In the genomic region with DNA sequence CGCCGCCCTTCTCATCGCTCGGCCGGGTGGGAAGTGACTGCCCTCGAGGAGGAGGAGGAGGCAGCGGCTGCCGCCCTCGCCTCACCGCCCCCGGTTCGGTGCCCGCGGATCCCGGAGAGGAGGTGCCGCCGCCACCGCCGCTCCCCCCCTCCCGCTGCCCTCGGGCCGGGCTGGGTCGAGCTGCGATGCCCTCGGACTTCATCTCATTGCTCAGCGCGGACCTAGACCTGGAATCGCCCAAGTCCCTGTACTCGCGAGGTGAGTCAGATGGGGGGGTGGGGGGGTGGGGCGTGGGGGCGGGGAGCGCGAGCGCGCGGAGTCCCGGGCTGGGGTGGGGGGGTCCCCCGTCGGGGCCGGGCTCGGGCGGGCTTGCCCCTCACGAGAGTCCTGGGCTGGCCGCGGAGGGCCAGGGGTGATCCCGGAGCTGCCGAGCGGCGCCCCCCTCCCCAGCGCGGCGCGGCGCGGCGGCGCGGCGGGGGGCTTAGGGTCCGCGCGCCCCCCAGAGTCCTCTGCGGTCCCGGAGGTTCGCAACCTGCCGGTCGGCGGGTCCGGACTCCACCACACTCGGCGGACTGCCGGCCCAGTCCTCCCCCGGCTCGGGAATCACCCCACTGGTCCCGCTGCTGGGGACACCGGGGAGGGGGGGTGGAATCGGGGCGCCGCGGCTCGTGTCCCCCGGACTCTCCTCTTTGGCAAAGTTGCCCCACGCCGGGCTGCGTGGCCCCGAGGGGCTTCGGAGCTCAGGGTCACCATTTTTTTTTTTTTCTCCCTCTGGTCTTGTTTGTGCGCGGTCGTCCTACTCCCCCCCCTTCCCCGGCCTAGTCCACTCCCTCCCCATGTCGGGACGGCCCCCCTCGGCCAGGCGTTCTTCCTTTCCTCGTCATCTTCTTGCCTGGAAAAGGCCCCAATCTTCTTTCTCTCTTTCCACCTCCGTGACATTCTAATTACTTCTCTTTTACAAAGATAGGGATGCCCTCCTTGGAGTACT, we compare ENCODE assay signal across 7 mouse cellular contexts. TPM values are rescaled to one million over a fixed set of nuclear protein-coding genes. Genes with fewer than 3 reads are reported as not detected.
DNase-seq lines count a peak whose midpoint lies in the region; ATAC-seq and TF ChIP-seq lines count a peak whose summit lies in the region.

No protein-coding gene starts in this region.

- no peaks in the 10 kb centered on the region for H3K9me3 ChIP-seq in intestine, embryonic 16.5 days (ENCODE audit: control insufficient read depth, low read length)
- no peaks in the 10 kb centered on the region for H3K9me3 ChIP-seq in midbrain, embryonic 12.5 days

- ATAC-seq in intestine, embryonic 16.5 days: peak; percentile 53
- ATAC-seq in midbrain, embryonic 12.5 days (ENCODE audit: low FRiP score, low read depth): peak; percentile 67

- no peaks in the 10 kb centered on the region for H3K36me3 ChIP-seq in intestine, embryonic 16.5 days (ENCODE audit: control insufficient read depth, insufficient read depth, low read length)
- no peaks in the 10 kb centered on the region for H3K36me3 ChIP-seq in midbrain, embryonic 12.5 days
- H3K36me3 ChIP-seq in spleen, adult 2 months (ENCODE audit: control insufficient read depth, insufficient read depth, low read length): no peaks in the 10 kb centered on the region

- peak overlapping the region; percentile 98 for H3K4me3 ChIP-seq in intestine, embryonic 16.5 days (ENCODE audit: low read length)
- H3K4me3 ChIP-seq in midbrain, embryonic 12.5 days: peak overlapping the region; percentile 93
- H3K4me3 ChIP-seq in spleen, adult 2 months (ENCODE audit: extremely low read depth, insufficient read depth, insufficient read length): peak overlapping the region; percentile 78

- H3K4me1 ChIP-seq in intestine, embryonic 16.5 days (ENCODE audit: control insufficient read depth, insufficient read depth, low read length): peaks cover 9% of the 10 kb centered on the region
- peaks cover 7% of the 10 kb centered on the region; the same call in 1 of the 2 replicates for H3K4me1 ChIP-seq in midbrain, embryonic 12.5 days
- H3K4me1 ChIP-seq in spleen, adult 2 months (ENCODE audit: control insufficient read depth, insufficient read depth, insufficient read length): peaks cover 17% of the 10 kb centered on the region

- TF ChIP-seq CTCF in spleen, adult 2 months (IDR thresholded peaks at IDR 0.05; ENCODE audit: extremely low read depth, insufficient read depth, insufficient read length, insufficient replicate concordance): no peak

- under 1% methylated on average over 87 of the region's 98 CpGs for WGBS in intestine, embryonic 16.5 days
- under 1% methylated on average over 56 of the region's 98 CpGs for WGBS in midbrain, embryonic 12.5 days
- WGBS in spleen, adult 2 months: 2% methylated on average over 72 of the region's 98 CpGs

- DNase-seq in adrenal gland, adult 8-10 months: peak; percentile 59
- DNase-seq in embryo, embryonic 11 days: peak; percentile 58
- DNase-seq in gastrocnemius, postnatal 25 days: peak; percentile 76
- peak; percentile 47 for DNase-seq in left cerebral cortex, postnatal 36 days (ENCODE audit: low spot score in 2 of 2)
- peak in 1 of 2 experiments; percentile 26 for DNase-seq in spleen, adult 2 months (ENCODE audit: low read depth in 1 of 2, low spot score in 2 of 2)

- H3K27me3 ChIP-seq in intestine, embryonic 16.5 days (replicated peaks; ENCODE audit: control insufficient read depth, insufficient read depth, low read length): no peaks in the 10 kb centered on the region
- no peaks in the 10 kb centered on the region for H3K27me3 ChIP-seq in midbrain, embryonic 12.5 days
- H3K27me3 ChIP-seq in spleen, adult 2 months (ENCODE audit: control insufficient read depth, insufficient read depth, low read length): no peaks in the 10 kb centered on the region

- H3K27ac ChIP-seq in intestine, embryonic 16.5 days (ENCODE audit: low read length): peak overlapping the region; percentile 94
- peak overlapping the region; percentile 95 for H3K27ac ChIP-seq in midbrain, embryonic 12.5 days (replicated peaks)
- H3K27ac ChIP-seq in spleen, adult 2 months (ENCODE audit: insufficient read depth, low read length): peak overlapping the region; percentile 92

- H3K4me2 ChIP-seq in intestine, embryonic 16.5 days (ENCODE audit: low read depth, low read length): peak overlapping the region; percentile 60
- H3K4me2 ChIP-seq in midbrain, embryonic 12.5 days (replicated peaks): peak overlapping the region; percentile 52

- intact Hi-C loops in left cerebral cortex, postnatal 36 days (cut with DNase I): loop anchor here (1.0 to 10.0 kb wide), 3 partner anchors 30 to 179 kb away; a partner anchor contains a TSS

- TF ChIP-seq POLR2A in spleen, adult 2 months (IDR thresholded peaks at IDR 0.05; ENCODE audit: low read depth, low read length): no peak

- H3K9ac ChIP-seq in intestine, embryonic 16.5 days (ENCODE audit: low read depth, low read length): peak overlapping the region; percentile 96
- peak overlapping the region; percentile 96 for H3K9ac ChIP-seq in midbrain, embryonic 12.5 days (replicated peaks)

RNA-seq across cellular contexts. Expression of a gene that starts 0.7 kb away (rescaled TPM):
- 100 to 1,000 TPM; 130 to 228 (median 173) TPM for total RNA-seq in adrenal gland, adult 8-10 months (2022)
- 10 to 100 TPM; 14.4 to 16.9 TPM for total RNA-seq in gastrocnemius, postnatal 25 days (2021)
- polyA plus RNA-seq in intestine, embryonic 16.5 days (2015; fragmentation: Nextera tagmentation; extraction: Ambion mirVana): 5.4 and 5.9 TPM in 2 replicates
- total RNA-seq in left cerebral cortex, postnatal 36 days (2021): 10 to 100 TPM; 46.3 to 60.9 TPM
- 14.3 and 15.6 TPM in 2 replicates for polyA plus RNA-seq in midbrain, embryonic 12.5 days (2016; fragmentation: Nextera tagmentation; extraction: Ambion mirVana)
- polyA plus RNA-seq in spleen, adult 2 months (2012; rRNA removed): 13.1 and 14.4 TPM in 2 replicates
